Mouse (Mus musculus) T-helper 2 cell (primary cell): ENCODE measurements around the gene Naa10.

Source experiments
- in situ Hi-C: fragments of 300-600 bp; cut with MboI, MseI; formaldehyde crosslinking; loops from one replicate; pipeline ENCODE4 v1.15.1; 2025; ENCODE audit warnings: high pct_unique_total_duplicates

The Naa10 gene

GRCm38 (mm10) chrX:73914827-73915703 is 6.7 kb downstream of the Naa10 start:
- in situ Hi-C loops, result no loop called here

GRCm38 (mm10) chrX:73911588-73911987 is 10.2 kb downstream of the Naa10 start:
- in situ Hi-C loops, result no loop called here

GRCm38 (mm10) chrX:73911156-73911555 is 10.6 kb downstream of the Naa10 start:
- in situ Hi-C loops, result no loop called here

GRCm38 (mm10) chrX:73910451-73910850 is 11.3 kb downstream of the Naa10 start:
- in situ Hi-C loops, result no loop called here

GRCm38 (mm10) chrX:73910049-73910448 is 11.7 kb downstream of the Naa10 start:
- in situ Hi-C loops, result no loop called here

GRCm38 (mm10) chrX:73897959-73898358 is 23.8 kb downstream of the Naa10 start:
- in situ Hi-C loops, result no loop called here

GRCm38 (mm10) chrX:73895719-73896118 is 26.0 kb downstream of the Naa10 start, which contains the start of gene L1cam:
L1cam (minus strand) TSS chrX:73896105.
- in situ Hi-C loops, result no loop called here

- in situ Hi-C loops, result no loop called here
These were observed 28.9 kb downstream of the Naa10 start for GRCm38 (mm10) chrX:73892833-73893232.

GRCm38 (mm10) chrX:73891551-73892152 is 30.1 kb downstream of the Naa10 start, which contains the start of gene Avpr2:
Avpr2 (plus strand) TSS chrX:73892102.
- in situ Hi-C loops, result no loop called here

GRCm38 (mm10) chrX:73881463-73881862 is 40.3 kb downstream of the Naa10 start:
- in situ Hi-C loops, result no loop called here

- in situ Hi-C loops, result no loop called here
These were observed 40.7 kb downstream of the Naa10 start for GRCm38 (mm10) chrX:73881036-73881427.

GRCm38 (mm10) chrX:73880194-73881035 is 41.3 kb downstream of the Naa10 start:
- in situ Hi-C loops, result no loop called here

- in situ Hi-C loops, result no loop called here
These were observed 44.7 kb downstream of the Naa10 start for GRCm38 (mm10) chrX:73877014-73877413.

- in situ Hi-C loops, result no loop called here
These were observed 45.9 kb downstream of the Naa10 start for GRCm38 (mm10) chrX:73875881-73876280.

- in situ Hi-C loops, result no loop called here
These were observed 49.8 kb downstream of the Naa10 start for GRCm38 (mm10) chrX:73871956-73872355.

GRCm38 (mm10) chrX:73871474-73871873 is 50.3 kb downstream of the Naa10 start:
- in situ Hi-C loops, result no loop called here

- in situ Hi-C loops, result no loop called here
These were observed 52.4 kb downstream of the Naa10 start for GRCm38 (mm10) chrX:73869334-73869733.

- in situ Hi-C loops, result no loop called here
These were observed 53.9 kb downstream of the Naa10 start for GRCm38 (mm10) chrX:73867852-73868251.

GRCm38 (mm10) chrX:73867256-73867655 is 54.5 kb downstream of the Naa10 start:
- in situ Hi-C loops, result no loop called here
